Mouse (Mus musculus): ENCODE results near the gene Cd59b. TPM values are rescaled to one million over a fixed set of nuclear protein-coding genes. Genes with fewer than 3 reads are reported as not detected.
"Not testable (repeated sequence)": the region's sequence is repeated elsewhere in the genome, so short reads cannot be mapped to it uniquely, and the experiment has no call there.

Gene Cd59b
- polyA plus RNA-seq, 1 experiment from 2014 or later = 3.2 TPM

DNA sequence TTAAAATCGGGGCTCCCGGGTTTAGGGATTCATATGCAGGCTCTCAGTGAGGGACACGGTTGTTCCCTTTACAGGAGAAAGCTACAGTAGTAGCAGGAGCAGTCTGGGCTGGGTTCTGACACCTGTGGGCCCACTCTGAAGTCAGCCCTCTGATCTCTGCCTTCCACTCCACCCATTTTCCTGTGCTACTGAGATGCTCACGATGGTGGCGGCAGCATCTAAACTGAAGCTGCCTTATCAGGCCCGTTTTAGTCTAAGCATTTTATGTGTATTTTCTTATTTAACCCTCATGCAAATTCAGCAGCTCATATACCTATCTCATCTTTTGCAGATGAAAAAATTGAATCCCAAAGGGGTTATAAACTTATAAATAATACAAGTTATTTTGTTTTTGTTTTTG is 35.2 kb downstream of the Cd59b start:
- whole genome bisulfite sequencing = 90% methylated on average over 6 of the region's 6 CpGs
- no peaks in the 10 kb centered on the region for H3K27me3 ChIP-seq
- no peaks in the 10 kb centered on the region for H3K36me3 ChIP-seq
- H3K4me2 ChIP-seq (replicated peaks) = no peak overlapping the region
- ATAC-seq (ENCODE audit: low FRiP score) = no peak
- H3K4me1 ChIP-seq = no peaks in the 10 kb centered on the region
- no peaks in the 10 kb centered on the region for H3K9me3 ChIP-seq (replicated peaks)
- H3K9ac ChIP-seq = no peak overlapping the region
- no peak overlapping the region for H3K4me3 ChIP-seq
- H3K27ac ChIP-seq = no peak overlapping the region

DNA sequence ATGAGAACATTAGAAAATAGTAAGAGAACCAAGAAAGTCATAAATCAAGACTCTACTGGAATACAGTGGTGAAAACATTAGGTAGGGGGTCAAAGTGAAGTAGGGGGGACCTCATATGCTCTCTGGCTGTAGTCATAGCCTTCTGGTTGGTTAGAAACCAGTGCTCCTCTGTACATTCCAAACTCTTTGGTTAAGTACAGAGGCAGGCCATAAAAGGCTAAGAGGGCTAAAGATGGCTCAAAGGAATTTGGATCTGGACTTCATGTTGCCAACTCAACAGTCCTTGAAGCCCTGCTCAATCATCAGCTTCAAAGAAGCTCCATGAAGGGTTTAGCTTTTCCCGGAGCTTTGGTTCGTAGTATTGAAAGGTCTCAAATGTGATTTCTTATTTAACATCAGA is 39.4 kb downstream of the Cd59b start:
- H3K27me3 ChIP-seq; H3K4me1 ChIP-seq; H3K4me3 ChIP-seq; H3K27ac ChIP-seq; ATAC-seq (ENCODE audit: low FRiP score); H3K4me2 ChIP-seq (replicated peaks); H3K36me3 ChIP-seq; H3K9ac ChIP-seq; H3K9me3 ChIP-seq (replicated peaks): not testable (repeated sequence)
- WGBS = 89% methylated on average over 2 of the region's 2 CpGs

DNA sequence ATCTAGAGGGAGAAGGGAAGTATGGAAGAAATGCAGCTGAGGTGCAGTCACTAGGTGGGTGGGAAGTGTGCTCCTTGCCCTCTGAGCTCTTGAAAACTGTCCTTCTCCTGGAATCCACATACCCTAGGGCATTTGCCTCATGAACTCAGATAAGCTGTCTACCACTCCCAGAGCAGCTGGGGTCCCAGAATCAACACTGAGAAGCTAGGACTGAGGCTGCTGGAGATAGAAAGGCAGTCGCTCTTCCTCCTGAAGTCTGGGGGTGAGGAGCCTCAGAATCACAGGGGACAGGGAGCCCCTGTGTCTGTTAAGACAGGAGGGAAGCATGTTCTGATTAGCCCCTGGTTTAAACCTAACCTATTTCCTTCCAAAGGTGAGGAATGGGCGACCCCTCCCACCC is 39.9 kb downstream of the Cd59b start:
- no peaks in the 10 kb centered on the region for H3K36me3 ChIP-seq
- WGBS = 65% methylated on average over 2 of the region's 2 CpGs
- no peaks in the 10 kb centered on the region for H3K4me1 ChIP-seq
- H3K27ac ChIP-seq = no peak overlapping the region
- H3K4me2 ChIP-seq (replicated peaks) = no peak overlapping the region
- ATAC-seq (ENCODE audit: low FRiP score) = no peak
- H3K9me3 ChIP-seq (replicated peaks) = no peaks in the 10 kb centered on the region
- no peak overlapping the region for H3K4me3 ChIP-seq
- H3K27me3 ChIP-seq = no peaks in the 10 kb centered on the region
- H3K9ac ChIP-seq = no peak overlapping the region

DNA sequence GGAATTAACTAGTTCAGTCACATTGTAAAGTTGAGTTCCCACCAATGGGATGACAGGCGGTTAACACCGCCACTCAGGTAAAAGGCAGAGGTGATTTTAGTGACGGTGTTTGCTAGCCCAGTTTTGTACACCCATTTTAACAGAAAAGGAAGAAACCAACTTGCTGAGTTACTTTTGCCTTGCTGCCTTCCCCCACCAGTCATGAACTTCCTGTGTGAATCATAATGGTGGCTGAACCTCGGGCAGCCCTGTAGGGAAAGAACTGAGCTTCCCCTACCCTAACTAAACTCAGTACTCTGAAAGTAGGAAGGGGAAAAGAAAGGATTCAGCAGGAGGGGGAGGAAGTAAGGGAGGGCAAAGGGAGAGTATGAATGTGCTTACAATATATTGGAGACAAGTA is 40.4 kb downstream of the Cd59b start:
- Histone ChIP-seq H3K4me1 (no peaks in the 10 kb centered on the region), H3K9me3 (replicated peaks) (no peaks in the 10 kb centered on the region), H3K27ac (no peak overlapping the region), H3K4me2 (replicated peaks) (no peak overlapping the region), H3K27me3 (no peaks in the 10 kb centered on the region), H3K36me3 (no peaks in the 10 kb centered on the region), H3K4me3 (no peak overlapping the region), H3K9ac (no peak overlapping the region)
- WGBS = 96% methylated on average over 4 of the region's 4 CpGs
- no peak for ATAC-seq (ENCODE audit: low FRiP score)

DNA sequence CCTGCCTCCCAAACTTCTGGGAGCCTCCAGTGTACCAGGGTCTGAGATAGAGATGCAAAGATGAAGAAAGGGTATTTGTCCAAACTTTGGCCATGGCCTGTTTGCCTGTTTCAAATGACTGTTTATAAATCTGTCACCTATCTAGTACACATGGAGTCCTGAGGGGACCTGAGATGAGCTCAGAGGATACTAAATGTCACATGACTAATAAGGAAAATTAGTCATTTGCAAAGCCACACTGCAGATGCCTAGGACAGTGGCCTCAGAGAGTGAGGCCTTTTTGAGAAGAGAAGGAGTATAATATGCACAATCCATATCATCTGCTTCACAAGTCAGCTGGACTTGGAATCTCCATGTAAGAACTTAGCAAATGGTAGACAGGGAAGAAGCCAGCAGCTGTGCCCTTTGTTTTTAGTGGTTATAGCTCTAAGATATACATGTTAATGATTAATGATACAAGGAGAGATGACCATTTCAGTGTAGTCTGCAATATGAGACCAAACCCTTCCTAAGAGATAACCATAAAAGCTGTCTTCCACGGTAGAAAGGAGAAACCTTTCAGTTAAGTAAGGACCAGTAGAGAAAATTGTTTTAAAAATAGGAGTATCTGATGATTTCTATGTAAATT is 41.6 kb downstream of the Cd59b start:
- not testable (repeated sequence) for H3K4me2 ChIP-seq (replicated peaks); H3K4me3 ChIP-seq; H3K4me1 ChIP-seq; H3K27me3 ChIP-seq; H3K36me3 ChIP-seq; H3K9ac ChIP-seq; ATAC-seq (ENCODE audit: low FRiP score); H3K9me3 ChIP-seq (replicated peaks); H3K27ac ChIP-seq
- WGBS = no CpG with 5 or more reads among the region's 1 CpGs

DNA sequence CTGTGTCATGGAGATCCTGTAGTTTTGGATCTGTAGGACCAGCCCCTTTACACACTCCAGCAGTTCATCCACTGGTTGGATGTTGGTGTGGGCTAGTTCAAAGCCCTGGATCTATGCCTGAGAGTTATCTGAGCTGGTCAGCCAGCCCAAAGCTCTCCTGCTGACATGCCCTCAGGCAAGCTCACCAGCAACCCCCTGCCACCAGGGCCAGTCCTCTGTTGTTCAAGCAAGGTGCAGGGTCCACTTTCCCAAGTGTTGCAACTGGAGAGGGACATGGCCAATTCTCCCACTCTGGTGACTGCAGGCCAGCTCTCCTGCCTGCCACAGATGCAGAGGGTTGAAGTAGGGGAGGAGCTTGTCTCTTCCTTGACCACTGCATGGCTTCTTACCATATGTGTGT is 43.9 kb downstream of the Cd59b start:
- not testable (repeated sequence) for H3K9me3 ChIP-seq (replicated peaks); H3K9ac ChIP-seq; H3K27ac ChIP-seq; H3K4me2 ChIP-seq (replicated peaks); ATAC-seq (ENCODE audit: low FRiP score); H3K36me3 ChIP-seq; H3K4me3 ChIP-seq; H3K4me1 ChIP-seq; H3K27me3 ChIP-seq

DNA sequence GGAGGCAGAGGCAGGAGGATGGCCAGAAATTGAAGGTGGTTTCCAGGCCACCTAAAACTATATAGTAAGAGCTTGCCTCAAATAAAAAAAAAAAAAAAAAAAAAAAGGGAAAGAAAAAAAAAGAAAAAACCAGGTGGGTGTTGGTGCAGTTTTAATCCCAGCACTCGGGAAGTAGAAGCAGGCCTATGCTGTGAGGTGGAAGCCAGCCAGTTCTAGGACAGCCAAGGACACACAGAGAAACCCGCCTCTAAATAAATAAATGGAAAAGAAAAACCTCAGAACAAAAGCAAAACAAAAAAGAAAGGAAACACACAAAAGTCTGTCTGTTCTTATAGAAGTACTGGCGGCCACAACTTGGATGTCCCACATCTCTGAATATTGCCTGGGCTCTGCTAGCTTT is 45.2 kb downstream of the Cd59b start:
- no peak for ATAC-seq (ENCODE audit: low FRiP score)
- Histone ChIP-seq H3K27me3 (no peaks in the 10 kb centered on the region), H3K4me3 (no peak overlapping the region), H3K27ac (no peak overlapping the region), H3K9ac (no peak overlapping the region), H3K36me3 (no peaks in the 10 kb centered on the region), H3K9me3 (replicated peaks) (no peaks in the 10 kb centered on the region), H3K4me1 (no peaks in the 10 kb centered on the region), H3K4me2 (replicated peaks) (no peak overlapping the region)
- WGBS = 91% methylated on average over 3 of the region's 3 CpGs

DNA sequence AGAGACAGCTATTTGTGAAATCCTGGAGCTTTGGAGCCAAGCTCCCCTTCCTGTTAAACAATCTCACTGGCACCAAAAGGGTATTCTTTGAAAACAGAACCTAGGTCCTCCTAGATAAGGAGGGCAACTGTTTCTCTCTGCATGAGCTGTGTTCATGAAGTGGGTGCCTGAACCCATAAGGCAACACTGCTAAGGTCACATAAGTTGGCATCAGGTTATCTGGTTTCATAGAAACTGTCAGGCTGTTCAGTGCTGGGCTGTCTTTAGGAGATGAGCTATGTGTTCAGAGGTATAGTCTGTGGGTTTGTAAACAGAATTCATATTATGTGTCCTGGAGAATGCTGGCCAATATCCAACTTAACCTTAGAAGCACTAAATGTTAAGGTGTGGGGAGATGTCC is 47.5 kb downstream of the Cd59b start:
- H3K9me3 ChIP-seq (replicated peaks); ATAC-seq (ENCODE audit: low FRiP score); H3K4me2 ChIP-seq (replicated peaks); H3K4me1 ChIP-seq; H3K27ac ChIP-seq; H3K4me3 ChIP-seq; H3K9ac ChIP-seq; H3K36me3 ChIP-seq; H3K27me3 ChIP-seq: not testable (repeated sequence)

DNA sequence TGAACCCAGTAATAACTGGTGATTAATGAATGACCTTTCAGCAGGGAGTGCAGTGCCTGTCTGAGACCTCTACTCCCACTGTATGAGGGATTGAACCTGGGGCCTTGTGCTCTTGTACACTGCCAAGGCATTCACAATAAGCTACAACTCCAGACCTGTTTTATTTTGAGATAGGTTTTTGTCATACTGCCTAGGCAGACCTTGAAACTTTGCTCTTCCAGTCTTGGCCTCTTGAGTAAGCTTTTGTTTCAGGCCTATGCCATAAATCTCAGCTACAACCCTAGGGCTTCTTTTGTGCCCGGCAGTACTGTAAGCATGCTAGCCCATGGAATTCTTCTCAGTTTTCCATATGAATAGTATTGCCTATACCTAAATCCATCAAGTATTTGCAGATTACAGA is 49.4 kb downstream of the Cd59b start:
- H3K36me3 ChIP-seq = no peaks in the 10 kb centered on the region
- 79% methylated on average over 1 of the region's 1 CpGs for WGBS
- no peak for ATAC-seq (ENCODE audit: low FRiP score)
- H3K27me3 ChIP-seq = peaks cover 10% of the 10 kb centered on the region
- no peak overlapping the region for H3K4me2 ChIP-seq (replicated peaks)
- no peak overlapping the region for H3K27ac ChIP-seq
- no peak overlapping the region for H3K4me3 ChIP-seq
- peaks cover 5% of the 10 kb centered on the region for H3K4me1 ChIP-seq
- no peak overlapping the region for H3K9ac ChIP-seq
- no peaks in the 10 kb centered on the region for H3K9me3 ChIP-seq (replicated peaks)

DNA sequence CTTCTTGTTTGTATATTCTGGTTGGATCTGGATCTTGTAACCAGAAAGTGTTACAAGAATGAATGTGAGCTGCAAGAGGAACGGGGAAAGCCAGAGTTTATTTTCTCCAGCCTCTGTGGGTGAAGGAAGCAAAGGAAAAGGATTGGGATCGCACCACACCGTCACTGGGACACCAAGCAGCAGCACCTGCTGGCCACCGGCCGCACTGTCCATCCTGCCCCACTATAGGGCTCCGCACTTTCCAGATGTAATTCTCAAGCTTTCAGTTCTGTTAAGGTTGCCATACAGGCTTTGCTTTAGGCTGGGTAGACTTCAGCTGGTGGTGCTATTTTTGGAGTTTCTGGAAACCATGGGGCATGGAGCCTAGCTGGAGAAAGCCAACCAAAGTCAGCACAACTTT is 50.7 kb downstream of the Cd59b start:
- Histone ChIP-seq H3K4me3 (no peak overlapping the region), H3K9me3 (replicated peaks) (no peaks in the 10 kb centered on the region), H3K36me3 (no peaks in the 10 kb centered on the region), H3K4me2 (replicated peaks) (no peak overlapping the region), H3K9ac (no peak overlapping the region), H3K27ac (no peak overlapping the region), H3K27me3 (peaks cover 17% of the 10 kb centered on the region), H3K4me1 (peaks cover 5% of the 10 kb centered on the region)
- ATAC-seq (ENCODE audit: low FRiP score) = no peak
- WGBS = 65% methylated on average over 6 of the region's 6 CpGs

DNA sequence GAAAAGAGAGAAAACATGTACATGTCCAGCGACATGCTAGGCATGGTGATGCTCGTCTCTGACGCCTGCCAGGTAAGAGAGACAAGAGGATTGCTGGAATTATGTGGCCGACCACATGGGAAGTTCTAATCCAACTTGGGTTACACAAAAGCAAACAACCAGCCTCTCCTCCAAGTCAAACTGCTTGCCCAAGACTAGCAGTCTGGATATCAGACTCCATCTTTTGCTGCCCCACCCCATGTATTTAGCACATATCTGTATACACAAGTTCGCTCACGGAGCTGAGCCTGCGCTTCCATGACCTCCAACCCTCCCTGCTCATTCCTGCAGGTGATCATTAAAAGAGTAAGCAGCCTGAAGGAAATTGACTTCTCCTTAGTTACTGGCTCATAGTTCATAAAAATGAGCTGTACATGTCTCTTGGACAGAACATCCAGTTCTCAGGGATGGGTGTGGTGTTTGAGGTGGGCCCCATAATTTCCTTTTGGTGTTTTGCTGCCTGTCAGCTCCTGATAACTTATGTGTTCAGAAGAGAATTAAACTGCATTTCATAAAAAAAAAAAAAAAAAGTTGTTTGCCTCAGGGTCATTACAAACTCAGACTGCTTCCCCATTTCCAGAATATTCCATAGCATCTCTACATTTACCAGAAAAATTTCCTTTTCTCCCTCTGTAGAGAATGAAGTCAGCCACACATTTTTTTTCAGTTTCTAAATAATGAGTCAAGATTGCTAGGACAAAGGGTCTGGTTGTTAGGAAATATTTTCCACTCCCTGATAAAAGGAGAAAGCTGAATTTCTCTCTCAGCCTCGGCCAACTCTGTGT is 52.2 kb downstream of the Cd59b start:
- peaks cover 28% of the 10 kb centered on the region for H3K27me3 ChIP-seq
- no peak overlapping the region for H3K9ac ChIP-seq
- no peak for ATAC-seq (ENCODE audit: low FRiP score)
- H3K4me2 ChIP-seq (replicated peaks) = peak overlapping the region; percentile 73
- 81% methylated on average over 8 of the region's 8 CpGs for WGBS
- H3K4me1 ChIP-seq = peaks cover 5% of the 10 kb centered on the region
- H3K9me3 ChIP-seq (replicated peaks) = no peaks in the 10 kb centered on the region
- no peak overlapping the region for H3K27ac ChIP-seq
- H3K36me3 ChIP-seq = no peaks in the 10 kb centered on the region
- peak overlapping the region; percentile 75 for H3K4me3 ChIP-seq

DNA sequence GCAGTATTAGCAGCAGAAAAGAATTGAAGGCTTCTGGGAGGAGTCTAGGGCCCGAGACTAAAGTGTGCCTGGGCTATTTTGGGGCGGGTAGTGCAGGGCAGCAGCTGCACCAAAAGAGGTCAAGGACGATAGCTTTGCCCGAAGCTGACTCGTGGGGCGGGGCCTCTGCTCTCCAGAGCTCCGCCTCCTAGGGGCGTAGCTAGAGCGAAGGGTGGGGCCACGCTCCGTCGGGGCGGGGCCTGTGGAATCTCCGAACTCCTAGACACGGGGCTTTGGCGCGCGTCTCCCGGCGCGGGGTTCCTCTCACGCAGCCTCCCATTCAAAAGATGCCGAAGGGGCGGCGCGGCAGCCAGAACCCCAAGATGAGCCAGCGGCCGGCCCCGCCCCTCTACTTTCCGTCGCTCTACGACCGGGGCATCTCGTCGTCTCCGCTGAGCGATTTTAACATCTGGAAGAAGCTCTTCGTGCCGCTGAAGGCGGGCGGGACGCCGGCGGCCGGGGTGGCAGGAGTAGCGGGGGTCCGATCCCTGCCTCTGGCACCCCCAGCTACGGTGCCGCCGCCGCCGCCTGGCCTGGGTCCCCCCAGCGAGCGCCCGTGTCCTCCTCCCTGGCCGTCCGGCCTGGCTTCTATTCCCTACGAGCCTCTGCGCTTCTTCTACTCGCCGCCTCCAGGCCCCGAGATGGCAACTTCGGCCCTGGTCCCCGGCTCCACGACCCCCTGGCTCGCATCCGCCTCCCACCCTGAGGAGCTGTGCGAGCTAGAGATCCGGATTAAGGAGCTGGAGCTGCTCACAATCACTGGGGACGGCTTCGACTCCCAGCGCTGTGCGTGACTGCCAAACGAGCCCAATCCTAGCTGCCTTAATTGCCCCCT is 53.1 kb downstream of the Cd59b start, which contains the start of gene A930018P22Rik:
Gene A930018P22Rik, plus strand, starts transcription at position 265 of the 874 bp plus-strand sequence.
- H3K27ac ChIP-seq = no peak within 1 kb of the TSS
- WGBS = under 1% methylated on average over 74 of the region's 74 CpGs

More for the DNA sequence above, 53.1 kb downstream of the Cd59b start, which contains the start of gene A930018P22Rik:
- peak within 1 kb of the TSS; percentile 75 for H3K4me3 ChIP-seq
- no peaks in the 10 kb centered on the region for H3K9me3 ChIP-seq (replicated peaks)
- peak within 1 kb of the TSS; percentile 73 for H3K4me2 ChIP-seq (replicated peaks)
- no peaks in the 10 kb centered on the region for H3K36me3 ChIP-seq
- peak within 1 kb of the TSS; percentile 62 for H3K9ac ChIP-seq
- peak; percentile 95 for ATAC-seq (ENCODE audit: low FRiP score)
- peaks cover 28% of the 10 kb centered on the region for H3K27me3 ChIP-seq
- H3K4me1 ChIP-seq = peaks cover 5% of the 10 kb centered on the region

All from hindbrain, embryonic 12.5 days (tissue).